Mouse (Mus musculus) kidney, adult 18-20 months (tissue): ENCODE data around the gene Gpr137c.

Experiments used
- DNase-seq: peaks from one replicate; pipeline ENCODE4 v3.0.0; 2021

Gpr137c gene

GRCm38 (mm10) chr14:45303939-45304338 is 84.4 kb downstream of the Gpr137c start:
- DNase-seq = no peak

GRCm38 (mm10) chr14:45304389-45304788 is 84.9 kb downstream of the Gpr137c start:
- DNase-seq = no peak

- no peak for DNase-seq
These were observed 86.3 kb downstream of the Gpr137c start for GRCm38 (mm10) chr14:45305852-45306251.

GRCm38 (mm10) chr14:45307630-45308328 is 88.3 kb downstream of the Gpr137c start:
- DNase-seq = no peak

GRCm38 (mm10) chr14:45309646-45310045 is 90.1 kb downstream of the Gpr137c start:
- DNase-seq = no peak

GRCm38 (mm10) chr14:45310101-45310500 is 90.6 kb downstream of the Gpr137c start:
- DNase-seq = no peak

GRCm38 (mm10) chr14:45316927-45317326 is 97.4 kb downstream of the Gpr137c start:
- DNase-seq = no peak

GRCm38 (mm10) chr14:45317921-45318411 is 98.4 kb downstream of the Gpr137c start:
- DNase-seq = no peak

- DNase-seq = peak; percentile 91
These were observed 99.1 kb downstream of the Gpr137c start, which contains the start of gene Ero1l for GRCm38 (mm10) chr14:45318426-45319236. Ero1l (minus strand) TSS chr14:45318771.

GRCm38 (mm10) chr14:45319237-45319610 is 99.7 kb downstream of the Gpr137c start:
- DNase-seq = no peak

GRCm38 (mm10) chr14:45320111-45320510 is 100.6 kb downstream of the Gpr137c start:
- no peak for DNase-seq

GRCm38 (mm10) chr14:45321067-45321466 is 101.5 kb downstream of the Gpr137c start:
- no peak for DNase-seq

GRCm38 (mm10) chr14:45321622-45322021 is 102.1 kb downstream of the Gpr137c start:
- no peak for DNase-seq

GRCm38 (mm10) chr14:45322450-45322849 is 102.9 kb downstream of the Gpr137c start:
- DNase-seq = no peak

- DNase-seq = no peak
These were observed 103.8 kb downstream of the Gpr137c start for GRCm38 (mm10) chr14:45323320-45323719.

- DNase-seq = no peak
These were observed 106.0 kb downstream of the Gpr137c start for GRCm38 (mm10) chr14:45325471-45325870.

GRCm38 (mm10) chr14:45328072-45328713 is 108.7 kb downstream of the Gpr137c start:
- no peak for DNase-seq

GRCm38 (mm10) chr14:45329018-45329588 is 109.6 kb downstream of the Gpr137c start:
- no peak for DNase-seq

- DNase-seq = peak; percentile 93
These were observed 110.2 kb downstream of the Gpr137c start, which contains the start of gene Psmc6 for GRCm38 (mm10) chr14:45329589-45330181. Psmc6 (plus strand) TSS chr14:45329788.
